Mouse (Mus musculus) lung, postnatal 14 days (tissue): ENCODE data around the gene Junb.

Experiments
- DNase-seq: peaks from one replicate; pipeline ENCODE4 v3.0.0; 2021

Junb gene

DNA sequence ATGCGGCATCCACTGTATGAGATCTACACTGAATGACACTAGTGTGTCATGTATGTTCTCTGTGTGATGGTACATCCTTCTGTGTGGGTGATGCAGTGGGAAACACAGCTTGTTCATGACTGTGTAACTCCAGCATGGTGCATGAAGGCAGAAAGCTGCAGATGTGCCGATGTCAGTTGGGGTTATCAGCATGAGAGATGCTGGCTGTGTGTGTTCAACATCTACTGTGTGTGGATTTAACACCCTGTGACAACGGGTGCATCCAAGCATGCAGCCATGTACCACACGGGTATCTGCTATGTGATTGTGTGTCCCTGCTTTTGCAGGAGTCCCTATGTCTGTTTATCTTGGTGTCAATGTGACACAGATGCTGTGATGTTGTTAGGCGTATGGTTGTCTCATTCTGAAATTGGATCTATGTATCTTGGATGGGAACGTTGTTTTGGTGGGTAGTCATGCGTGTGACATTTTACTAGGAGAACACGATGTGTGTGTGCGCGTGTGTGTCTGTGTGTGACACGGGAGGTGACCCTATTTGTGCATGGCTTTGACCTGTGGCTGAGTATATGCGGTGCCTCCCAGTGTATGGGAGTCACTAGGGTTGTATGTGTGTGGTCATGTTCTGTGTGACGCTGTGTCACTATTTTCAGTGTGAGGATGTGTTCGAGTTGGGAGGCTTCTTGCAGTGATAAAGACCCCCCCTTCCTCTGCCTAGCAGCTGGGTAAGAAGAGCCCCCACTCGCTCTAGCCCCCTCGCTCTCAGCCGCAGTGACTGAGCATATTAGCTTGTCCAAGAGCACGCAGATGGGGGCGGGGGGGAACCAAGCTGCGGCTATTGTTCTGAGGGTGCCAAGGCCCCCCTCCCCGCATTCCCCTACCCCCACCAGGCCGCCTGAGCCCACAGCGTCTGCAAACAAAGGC is 42.2 kb downstream of the Junb start:
- DNase-seq = no peak

- no peak for DNase-seq
Measured at GRCm38 (mm10) chr8:84935489-84935888, 43.0 kb downstream of the Junb start.

DNA sequence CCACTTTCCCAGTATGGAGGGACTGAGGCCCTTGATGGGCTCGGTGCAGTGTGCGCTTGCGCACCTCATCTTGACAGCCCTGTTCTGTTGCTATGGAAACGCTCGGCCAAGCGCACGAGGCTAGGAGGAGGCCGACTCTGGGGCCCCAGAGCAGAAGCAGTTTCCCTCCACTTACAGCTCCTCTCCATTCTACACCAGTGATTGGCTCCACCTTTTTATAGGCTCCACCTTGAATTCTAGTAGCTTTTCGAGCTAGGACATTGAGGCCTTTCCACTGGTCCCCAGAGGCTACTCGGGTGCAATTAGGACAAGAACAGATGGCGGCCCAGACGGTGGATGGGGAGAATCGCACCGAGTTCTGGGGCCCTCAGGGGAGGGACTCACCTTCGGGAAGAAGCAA is 43.7 kb downstream of the Junb start:
- DNase-seq = no peak

- no peak for DNase-seq
Measured at GRCm38 (mm10) chr8:84933767-84934559, 44.6 kb downstream of the Junb start.

- DNase-seq = no peak
Measured at GRCm38 (mm10) chr8:84930582-84930981, 47.9 kb downstream of the Junb start.

DNA sequence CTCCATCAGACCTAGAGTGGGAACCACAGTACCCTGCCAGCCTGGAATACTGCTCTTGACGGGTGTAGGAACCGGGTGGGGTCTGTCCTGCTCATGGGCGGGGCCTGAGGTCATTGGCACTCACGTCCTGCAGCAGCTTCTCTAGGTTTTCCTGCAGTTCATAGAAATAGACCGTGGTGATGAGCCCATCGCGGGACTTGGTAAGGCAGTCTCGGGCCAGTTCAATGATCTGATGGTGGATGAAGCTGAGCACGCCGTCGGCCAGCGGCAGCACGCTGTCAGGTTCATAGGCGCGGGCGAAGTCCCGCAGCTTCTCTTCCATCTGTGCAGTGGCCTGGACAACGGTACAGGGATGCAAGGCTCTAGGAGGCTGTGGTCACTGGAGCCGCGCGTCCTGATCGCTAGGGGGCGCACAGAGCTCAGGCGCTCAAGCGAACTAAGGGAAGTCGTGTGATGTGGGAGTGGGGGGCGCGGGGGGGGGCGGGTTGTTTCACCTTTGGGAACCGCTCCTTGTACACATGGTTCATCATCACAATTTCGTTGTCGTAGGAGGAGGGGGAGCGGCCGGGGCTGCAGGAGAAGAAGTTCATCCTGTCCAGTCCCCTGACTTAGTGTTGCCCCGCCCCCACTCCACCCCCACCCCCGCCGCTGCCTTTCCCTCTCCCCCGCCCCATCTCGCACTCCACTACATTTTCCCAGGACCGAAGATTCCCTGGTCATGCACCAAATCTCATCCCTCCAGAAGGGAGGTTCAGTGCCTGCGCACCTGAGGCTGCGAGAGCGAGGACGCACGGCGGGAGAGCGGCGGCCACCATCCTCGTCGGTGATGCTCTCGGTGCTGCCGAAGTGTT is 49.8 kb downstream of the Junb start:
- DNase-seq = peak; percentile 75

GRCm38 (mm10) chr8:84927513-84927912 is 51.0 kb downstream of the Junb start:
- no peak for DNase-seq

- DNase-seq = no peak
Measured at GRCm38 (mm10) chr8:84925557-84925956, 53.0 kb downstream of the Junb start.
